Mouse (Mus musculus) small intestine, adult 2 months (tissue): Measurements from ENCODE around the gene Abtb1. TPM values are rescaled to one million over a fixed set of nuclear protein-coding genes. Genes with fewer than 3 reads are reported as not detected.

Experiments
- H3K27ac ChIP-seq: fragments of 200-500 bp; 2 replicates; pipeline ENCODE4 v1.5.1; 2012; ENCODE audit warnings: low read depth, low read length, control low read depth, inconsistent platforms; ENCODE audit not compliant: insufficient read depth
- H3K27me3 ChIP-seq: fragments of 200-500 bp; 2 replicates; pipeline ENCODE4 v1.6.1; 2012; ENCODE audit warnings: mild to moderate bottlenecking, moderate library complexity, low read length, inconsistent platforms; ENCODE audit not compliant: control insufficient read depth, insufficient read depth
- H3K36me3 ChIP-seq: fragments of 200-500 bp; 2 replicates; pipeline ENCODE4 v1.6.1; 2012; ENCODE audit warnings: mild to moderate bottlenecking, low read length, control low read depth, inconsistent platforms; ENCODE audit not compliant: control insufficient read depth, insufficient read depth
- H3K4me1 ChIP-seq: fragments of 200-500 bp; 2 replicates; pipeline ENCODE4 v1.6.1; 2012; ENCODE audit warnings: low read length, inconsistent platforms, mixed read lengths; ENCODE audit not compliant: control insufficient read depth, insufficient read depth, insufficient read length
- H3K4me3 ChIP-seq: fragments of 200-500 bp; 2 replicates; pipeline ENCODE4 v1.5.1; 2012; ENCODE audit warnings: low read depth, mild to moderate bottlenecking, control low read depth, inconsistent platforms, low read length, moderate library complexity
- CTCF ChIP-seq: fragments of 200-500 bp; IDR thresholded peaks from 2 replicates; pipeline ENCODE4 v1.5.1; 2012; ENCODE audit warnings: low read depth, mild to moderate bottlenecking, control low read depth, inconsistent platforms, low read length, moderate library complexity, mixed read lengths; ENCODE audit not compliant: insufficient replicate concordance, insufficient read length; ENCODE audit errors: extremely low read depth
- POLR2A ChIP-seq: fragments of 200-500 bp; IDR thresholded peaks from 2 replicates; pipeline ENCODE4 v1.6.1; 2012; ENCODE audit warnings: low read depth, mild to moderate bottlenecking, control low read depth, inconsistent platforms, low read length, moderate library complexity
- WGBS: fragments of 180-500 bp; shearing (Covaris S2); methylation state at CpG from one replicate; pipeline ENCODE4 v1.1.7; 2018; 5-methylcytosine and 5-hydroxymethylcytosine counted together
- polyA plus RNA-seq: library from polyadenylated mRNA; depleted of rRNA; stranded (reverse); fragments of >200 nt; gene quantifications from 2 replicates; pipeline ENCODE4 v1.2.3, GENCODE M21; 2012

Gene Abtb1
- polyA plus RNA-seq, 1 experiment, result 68.7 TPM

DNA sequence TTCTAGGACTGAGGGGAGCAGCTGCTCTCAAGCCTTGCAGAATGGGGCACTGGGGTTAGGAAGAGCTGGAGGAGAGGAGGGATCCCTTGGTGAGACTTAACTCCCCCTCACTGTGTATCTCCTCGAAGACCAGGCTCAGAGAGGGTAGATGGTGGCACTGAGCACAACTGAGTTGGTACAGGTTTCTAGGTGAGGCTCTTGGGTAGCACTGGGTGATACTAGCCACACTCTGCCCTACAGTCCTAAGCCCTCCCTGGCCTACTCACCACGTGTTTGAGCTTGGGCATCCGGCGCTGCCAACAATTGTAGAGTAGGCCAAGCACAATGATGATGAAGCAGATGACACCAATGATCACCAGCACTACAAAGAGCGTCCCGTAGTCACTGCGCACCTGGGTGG, 1.5 kb upstream of the Abtb1 start:
- WGBS, result 83% methylated on average over 7 of the region's 7 CpGs
- peak overlapping the region; percentile 76 for H3K4me3 ChIP-seq

GRCm38 (mm10) chr6:88842731-88843151, 957 bp upstream of the Abtb1 start:
- TF ChIP-seq POLR2A, result no peak
- H3K36me3 ChIP-seq, result peaks cover 16% of the 10 kb centered on the region
- H3K27me3 ChIP-seq, result no peaks in the 10 kb centered on the region
- peak overlapping the region; percentile 76 for H3K4me3 ChIP-seq
- H3K4me1 ChIP-seq, result peaks cover 5% of the 10 kb centered on the region
- 1% methylated on average over 32 of the region's 32 CpGs for WGBS
- no peak overlapping the region for H3K27ac ChIP-seq

More for the DNA sequence above, 1.5 kb upstream of the Abtb1 start:
- Histone ChIP-seq H3K4me1 (peaks cover 5% of the 10 kb centered on the region), H3K36me3 (peaks cover 11% of the 10 kb centered on the region), H3K27ac (no peak overlapping the region), H3K27me3 (no peaks in the 10 kb centered on the region)
- TF ChIP-seq POLR2A (no peak), CTCF (no peak)

DNA sequence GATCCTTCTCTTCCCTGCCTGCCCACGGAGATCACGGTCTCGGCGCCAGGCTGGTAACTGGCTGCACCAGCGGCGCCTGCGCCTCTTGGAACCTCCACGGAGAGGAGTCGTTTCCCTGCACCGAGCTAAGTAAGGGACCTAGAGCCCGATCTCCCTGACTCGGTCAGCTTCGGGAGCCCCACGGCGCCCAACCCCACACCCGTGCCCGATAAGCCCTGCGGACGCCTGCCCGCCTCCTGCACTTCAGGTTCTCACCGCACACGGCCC, 337 bp downstream of the Abtb1 start:
- H3K4me3 ChIP-seq, result peak overlapping the region; percentile 76
- WGBS, result 1% methylated on average over 22 of the region's 22 CpGs
- TF ChIP-seq POLR2A (no peak), CTCF (no peak)
- no peaks in the 10 kb centered on the region for H3K27me3 ChIP-seq
- peak overlapping the region; percentile 55 for H3K27ac ChIP-seq
- peaks cover 26% of the 10 kb centered on the region for H3K36me3 ChIP-seq
- peaks cover 5% of the 10 kb centered on the region for H3K4me1 ChIP-seq

GRCm38 (mm10) chr6:88840791-88841513, 832 bp downstream of the Abtb1 start:
- H3K4me3 ChIP-seq, result peak overlapping the region; percentile 76
- H3K4me1 ChIP-seq, result peaks cover 5% of the 10 kb centered on the region
- peak overlapping the region; percentile 55 for H3K27ac ChIP-seq
- no peaks in the 10 kb centered on the region for H3K27me3 ChIP-seq
- TF ChIP-seq POLR2A (no peak), CTCF (no peak)
- 49% methylated on average over 9 of the region's 9 CpGs for WGBS
- H3K36me3 ChIP-seq, result peaks cover 31% of the 10 kb centered on the region

GRCm38 (mm10) chr6:88840211-88840610, 1.6 kb downstream of the Abtb1 start:
- H3K36me3 ChIP-seq, result peaks cover 33% of the 10 kb centered on the region
- no peak overlapping the region for H3K4me3 ChIP-seq
- H3K4me1 ChIP-seq, result peaks cover 5% of the 10 kb centered on the region
- TF ChIP-seq CTCF (no peak), POLR2A (no peak)
- WGBS, result 77% methylated on average over 3 of the region's 3 CpGs
- no peak overlapping the region for H3K27ac ChIP-seq
- H3K27me3 ChIP-seq, result no peaks in the 10 kb centered on the region

DNA sequence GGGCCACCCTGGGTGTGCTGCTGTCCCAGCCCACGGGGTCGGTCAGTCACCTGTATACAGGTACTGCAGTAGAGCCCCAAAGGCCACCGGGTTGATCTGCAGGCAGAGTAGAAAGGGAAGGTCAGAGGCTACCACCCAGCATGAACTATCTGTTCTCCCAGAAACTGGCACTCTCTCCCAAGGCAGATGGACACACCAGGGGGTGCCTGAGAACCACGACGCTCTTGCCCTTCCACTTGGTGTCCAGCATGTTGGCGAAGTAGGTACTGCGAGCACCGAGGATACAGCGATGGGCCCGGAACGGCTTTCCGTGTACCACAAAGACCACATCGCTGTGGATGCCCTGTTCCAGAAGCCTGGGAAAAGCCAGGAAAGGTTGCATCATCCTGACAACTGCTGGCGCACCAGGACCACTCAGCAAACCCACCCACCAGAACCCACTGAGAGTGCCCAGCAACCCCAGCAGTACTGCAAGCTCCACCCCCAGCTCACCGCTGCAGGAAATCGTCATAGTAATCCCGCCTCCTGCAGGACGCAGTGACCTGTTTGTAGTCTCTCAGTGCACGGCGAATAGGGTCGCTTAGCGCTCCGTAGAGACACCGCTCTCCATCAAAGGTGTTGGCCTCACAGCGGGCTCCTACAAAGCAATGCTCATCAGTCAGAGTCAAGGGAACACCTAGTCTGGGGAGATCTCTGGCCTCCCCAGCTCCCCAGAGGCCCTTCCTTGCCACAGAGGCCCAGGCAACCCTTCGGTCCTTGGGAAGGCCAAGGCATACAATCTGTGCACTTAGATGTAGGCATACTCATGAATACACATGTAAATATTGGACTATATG, 2.4 kb downstream of the Abtb1 start:
- TF ChIP-seq POLR2A (no peak), CTCF (no peak)
- Histone ChIP-seq H3K27ac (no peak overlapping the region), H3K4me1 (peaks cover 5% of the 10 kb centered on the region), H3K27me3 (no peaks in the 10 kb centered on the region), H3K36me3 (peaks cover 33% of the 10 kb centered on the region), H3K4me3 (no peak overlapping the region)
- WGBS, result 88% methylated on average over 26 of the region's 26 CpGs

- Histone ChIP-seq H3K4me1 (peaks cover 5% of the 10 kb centered on the region), H3K27me3 (no peaks in the 10 kb centered on the region), H3K36me3 (peaks cover 33% of the 10 kb centered on the region), H3K27ac (no peak overlapping the region), H3K4me3 (no peak overlapping the region)
- TF ChIP-seq CTCF (no peak), POLR2A (no peak)
- 94% methylated on average over 10 of the region's 10 CpGs for WGBS
These were observed 3.2 kb downstream of the Abtb1 start for GRCm38 (mm10) chr6:88838613-88839012.
